Mouse (Mus musculus) forebrain, embryonic 14.5 days (tissue): ENCODE results near the gene Meis2. TPM values are rescaled to one million over a fixed set of nuclear protein-coding genes. Genes with fewer than 3 reads are reported as not detected.

Experiments used
- ATAC-seq: fragments of 200-750 bp; cut with Nextera tagmentation; 2 replicates; pipeline ENCODE4 v1.8.0; 2017; ENCODE audit warnings: mild to moderate bottlenecking, moderate library complexity
- DNase-seq: peaks from one replicate; pipeline ENCODE4 v3.0.0-alpha.2; 2015; ENCODE audit warnings: low spot score
- H3K27ac ChIP-seq: fragments of 300-500 bp; sonication (generic); 2 replicates; pipeline ENCODE4 v1.5.1; 2014; ENCODE audit warnings: low read depth, mild to moderate bottlenecking, control low read depth, low read length, moderate library complexity
- H3K27me3 ChIP-seq: fragments of 300-500 bp; sonication (generic); replicated peaks from 2 replicates; pipeline ENCODE4 v1.6.1; 2014; ENCODE audit warnings: low read length, control low read depth, mixed read lengths; ENCODE audit not compliant: control insufficient read depth, insufficient read depth
- H3K36me3 ChIP-seq: fragments of 300-500 bp; sonication (generic); 2 replicates; pipeline ENCODE4 v1.6.1; 2014; ENCODE audit warnings: low read length, control low read depth; ENCODE audit not compliant: control insufficient read depth, insufficient read depth
- H3K4me1 ChIP-seq: fragments of 300-500 bp; sonication (generic); 2 replicates; pipeline ENCODE4 v1.6.1; 2014; ENCODE audit warnings: antibody characterized with exemption, low read length, control low read depth; ENCODE audit not compliant: control insufficient read depth, insufficient read depth
- H3K4me2 ChIP-seq: fragments of 300-500 bp; sonication (generic); 2 replicates; pipeline ENCODE4 v1.6.1; 2014; ENCODE audit warnings: mild to moderate bottlenecking, control low read depth, low read length
- H3K4me3 ChIP-seq: fragments of 300-500 bp; sonication (generic); 2 replicates; pipeline ENCODE4 v1.5.1; 2014; ENCODE audit warnings: low read depth, low read length, control low read depth
- H3K9ac ChIP-seq: fragments of 300-500 bp; sonication (generic); 2 replicates; pipeline ENCODE4 v1.6.1; 2014; ENCODE audit warnings: mild to moderate bottlenecking, low read length, control low read depth, moderate library complexity
- H3K9me3 ChIP-seq: fragments of 300-500 bp; sonication (generic); replicated peaks from 2 replicates; pipeline ENCODE4 v1.6.1; 2016; ENCODE audit warnings: low read length, control low read depth, mixed read lengths; ENCODE audit not compliant: control insufficient read depth
- WGBS: fragments of 180-500 bp; shearing (Covaris S2); extraction: QIAGEN DNeasy Blood & Tissue Kit; methylation state at CpG from one replicate; pipeline ENCODE4 v1.1.7; 2014; 5-methylcytosine and 5-hydroxymethylcytosine counted together
- polyA plus RNA-seq: library from polyadenylated mRNA; unstranded; fragments of >200 nt; fragmentation: Nextera tagmentation; extraction: Ambion mirVana; gene quantifications from 2 replicates; pipeline ENCODE4 v1.2.1, GENCODE M21; 2014

Gene Meis2
- polyA plus RNA-seq, 1 experiment from 2014 or later, result 99.1 TPM

DNA sequence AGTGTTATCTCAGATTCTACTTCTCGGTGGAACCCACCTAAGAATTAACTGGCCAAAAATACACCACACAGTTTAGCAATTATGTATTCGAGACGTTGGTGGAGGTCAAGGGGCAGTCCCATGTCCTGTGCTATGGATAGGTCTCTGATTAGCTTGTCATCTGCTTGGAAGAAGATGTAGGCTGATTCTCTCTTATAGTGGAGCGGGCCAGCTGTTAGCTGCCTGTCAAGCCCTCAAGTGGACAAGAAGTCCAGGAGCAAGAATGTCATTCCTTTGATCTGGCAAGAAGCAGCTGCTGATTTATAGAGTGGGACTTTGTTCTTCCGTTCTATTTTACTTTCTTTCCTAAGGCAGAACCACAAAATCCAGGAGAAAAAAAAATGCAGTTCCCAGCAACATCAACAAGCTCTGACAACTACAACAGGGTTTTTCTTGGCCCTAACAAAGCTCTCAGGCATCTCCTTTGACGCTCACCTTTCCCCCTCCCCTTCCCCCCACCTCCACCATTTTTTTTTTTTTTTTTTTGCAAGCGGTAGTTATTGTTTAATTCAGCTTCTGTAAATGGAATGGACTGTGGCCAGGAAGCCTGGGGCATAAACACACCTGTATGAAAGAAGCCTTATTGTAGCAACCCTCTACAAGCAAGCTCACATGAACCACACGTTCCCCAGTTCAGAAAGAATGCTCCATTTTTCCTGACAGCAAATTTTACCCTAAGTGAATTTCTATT is 189.7 kb downstream of the Meis2 start:
- no peak for DNase-seq
- H3K4me1 ChIP-seq, result no peaks in the 10 kb centered on the region; the same call in 1 of the 2 replicates
- 71% methylated on average over 8 of the region's 8 CpGs for WGBS
- H3K9ac ChIP-seq, result no peak overlapping the region
- H3K27me3 ChIP-seq, result no peaks in the 10 kb centered on the region
- no peak for ATAC-seq
- no peak overlapping the region for H3K27ac ChIP-seq
- no peak overlapping the region for H3K4me3 ChIP-seq
- H3K4me2 ChIP-seq, result no peak overlapping the region
- peaks cover 18% of the 10 kb centered on the region; the same call in 1 of the 2 replicates for H3K36me3 ChIP-seq
- H3K9me3 ChIP-seq, result no peaks in the 10 kb centered on the region

DNA sequence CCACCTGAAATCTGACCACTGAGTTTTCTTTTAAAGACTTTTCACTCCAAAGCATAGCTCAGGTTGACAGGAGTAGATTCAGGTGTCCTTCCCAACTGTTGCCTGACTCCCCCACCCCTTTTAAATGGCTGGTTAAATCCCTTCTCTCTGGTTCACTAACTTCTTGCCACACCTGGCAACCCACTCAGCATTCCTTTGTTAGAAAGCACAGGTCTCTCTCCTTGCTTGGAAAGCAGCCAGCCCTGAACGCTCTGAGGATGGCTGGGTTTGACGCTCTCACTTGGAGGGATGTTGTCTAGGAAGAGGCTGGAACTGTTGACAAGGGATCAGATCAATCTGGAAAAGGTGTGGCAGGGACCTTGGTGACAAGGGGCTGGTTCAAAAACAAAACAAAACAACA is 192.8 kb downstream of the Meis2 start:
- DNase-seq, result no peak
- 0 out of 2 replicates have a peak overlapping the region, but pooled peaks have one; percentile 21 for H3K27ac ChIP-seq
- ATAC-seq, result no peak
- H3K4me2 ChIP-seq, result no peak overlapping the region
- no peak overlapping the region for H3K9ac ChIP-seq
- no peaks in the 10 kb centered on the region for H3K9me3 ChIP-seq
- H3K27me3 ChIP-seq, result no peaks in the 10 kb centered on the region
- 0 out of 2 replicates have a peak, but pooled peaks cover 11% of the 10 kb centered on the region for H3K36me3 ChIP-seq
- 12% methylated on average over 2 of the region's 2 CpGs for WGBS
- no peak overlapping the region for H3K4me3 ChIP-seq
- peaks cover 12% of the 10 kb centered on the region; the same call in 1 of the 2 replicates for H3K4me1 ChIP-seq

DNA sequence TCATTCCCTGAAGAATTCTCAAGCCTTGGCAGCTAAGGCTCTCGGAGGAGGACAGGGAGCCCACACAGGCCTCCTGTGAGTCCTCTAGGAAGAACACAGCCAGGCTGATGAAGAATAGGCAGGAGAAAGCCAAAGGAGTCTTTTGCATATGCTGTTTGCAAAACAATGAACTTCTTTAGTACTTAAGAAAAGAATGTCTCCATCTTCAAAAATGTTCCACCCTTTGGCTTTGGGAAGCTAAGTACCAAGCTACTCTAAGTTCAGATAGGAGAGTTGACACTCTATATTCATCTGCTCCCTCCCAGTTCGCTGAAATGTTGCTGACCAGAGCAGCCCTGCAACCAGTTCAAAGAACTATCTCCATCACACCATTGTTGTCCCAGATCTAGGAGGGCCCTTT is 195.7 kb downstream of the Meis2 start:
- no peak for ATAC-seq
- peaks cover 12% of the 10 kb centered on the region; the same call in 1 of the 2 replicates for H3K4me1 ChIP-seq
- peaks cover 22% of the 10 kb centered on the region for H3K36me3 ChIP-seq
- H3K27me3 ChIP-seq, result no peaks in the 10 kb centered on the region
- H3K4me2 ChIP-seq, result no peak overlapping the region
- 41% methylated on average over 2 of the region's 2 CpGs for WGBS
- no peak overlapping the region for H3K4me3 ChIP-seq
- no peaks in the 10 kb centered on the region for H3K9me3 ChIP-seq
- DNase-seq, result no peak
- H3K9ac ChIP-seq, result no peak overlapping the region
- no peak overlapping the region for H3K27ac ChIP-seq

DNA sequence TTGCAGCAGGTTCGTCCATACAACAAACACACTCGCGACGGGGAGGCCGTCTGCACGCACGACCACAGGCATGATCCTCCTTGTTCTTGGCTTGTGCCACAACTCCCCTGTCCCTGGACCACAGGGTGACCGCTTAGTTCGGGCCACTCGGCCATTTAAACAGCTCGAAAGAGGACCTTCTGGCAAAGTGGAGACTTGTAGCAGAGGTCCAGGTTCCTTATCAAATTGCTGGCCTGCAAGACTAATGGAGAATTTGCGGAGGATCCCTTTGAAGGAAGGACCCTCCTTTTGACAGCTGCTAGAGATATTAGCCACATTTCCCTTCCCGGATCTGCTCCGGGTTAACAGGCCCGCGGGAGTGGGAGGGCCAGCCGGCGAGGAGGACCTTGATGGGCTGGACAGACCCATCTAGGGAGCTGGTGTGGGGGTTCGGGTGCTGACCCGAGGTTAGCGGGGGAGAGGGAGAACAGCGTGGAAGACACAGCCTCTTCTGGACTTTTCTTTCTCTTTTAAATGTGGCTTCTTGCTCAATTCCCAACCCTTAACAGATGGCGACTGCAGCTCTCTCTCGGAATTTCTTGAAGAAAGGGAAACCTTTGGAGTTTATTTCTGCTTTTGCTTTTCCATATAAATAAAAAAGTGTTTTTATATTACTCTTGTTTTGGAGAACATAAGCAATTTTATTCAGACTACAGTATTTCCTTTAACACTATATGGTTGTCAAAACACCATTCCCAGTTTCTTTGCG is 204.9 kb downstream of the Meis2 start:
- peaks cover 23% of the 10 kb centered on the region for H3K4me1 ChIP-seq
- no peak for ATAC-seq
- peak overlapping the region; percentile 65 for H3K9ac ChIP-seq
- peak; percentile 52 for DNase-seq
- peak overlapping the region; percentile 13 for H3K4me3 ChIP-seq
- peak overlapping the region; percentile 51 for H3K4me2 ChIP-seq
- peaks cover 19% of the 10 kb centered on the region for H3K36me3 ChIP-seq
- H3K27ac ChIP-seq, result peak overlapping the region; percentile 91
- H3K9me3 ChIP-seq, result no peaks in the 10 kb centered on the region
- H3K27me3 ChIP-seq, result no peaks in the 10 kb centered on the region
- 6% methylated on average over 25 of the region's 25 CpGs for WGBS

DNA sequence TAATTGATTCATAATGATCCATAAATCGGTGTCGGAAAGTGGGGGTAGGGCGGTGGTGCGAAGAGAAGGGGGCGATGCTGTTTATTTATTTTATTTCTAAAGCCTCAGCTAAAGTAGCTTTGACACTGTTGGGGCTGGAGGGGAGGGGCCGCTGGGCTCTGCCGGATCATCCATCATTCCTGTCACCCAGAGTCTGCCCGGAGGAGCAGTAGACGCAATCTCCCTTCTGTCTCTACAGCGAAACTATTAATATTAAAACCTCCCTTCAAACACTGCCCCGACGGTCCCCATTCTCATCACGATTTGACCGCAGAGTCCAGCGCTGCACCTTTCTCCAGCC is 205.5 kb downstream of the Meis2 start:
- H3K36me3 ChIP-seq, result peaks cover 19% of the 10 kb centered on the region
- 1% methylated on average over 15 of the region's 15 CpGs for WGBS
- no peaks in the 10 kb centered on the region for H3K27me3 ChIP-seq
- H3K27ac ChIP-seq, result peak overlapping the region; percentile 91
- no peaks in the 10 kb centered on the region for H3K9me3 ChIP-seq
- H3K4me3 ChIP-seq, result peak overlapping the region; percentile 13
- peak overlapping the region; percentile 65 for H3K9ac ChIP-seq
- peak overlapping the region; percentile 51 for H3K4me2 ChIP-seq
- DNase-seq, result peak; percentile 61
- peaks cover 23% of the 10 kb centered on the region for H3K4me1 ChIP-seq
- ATAC-seq, result no peak

DNA sequence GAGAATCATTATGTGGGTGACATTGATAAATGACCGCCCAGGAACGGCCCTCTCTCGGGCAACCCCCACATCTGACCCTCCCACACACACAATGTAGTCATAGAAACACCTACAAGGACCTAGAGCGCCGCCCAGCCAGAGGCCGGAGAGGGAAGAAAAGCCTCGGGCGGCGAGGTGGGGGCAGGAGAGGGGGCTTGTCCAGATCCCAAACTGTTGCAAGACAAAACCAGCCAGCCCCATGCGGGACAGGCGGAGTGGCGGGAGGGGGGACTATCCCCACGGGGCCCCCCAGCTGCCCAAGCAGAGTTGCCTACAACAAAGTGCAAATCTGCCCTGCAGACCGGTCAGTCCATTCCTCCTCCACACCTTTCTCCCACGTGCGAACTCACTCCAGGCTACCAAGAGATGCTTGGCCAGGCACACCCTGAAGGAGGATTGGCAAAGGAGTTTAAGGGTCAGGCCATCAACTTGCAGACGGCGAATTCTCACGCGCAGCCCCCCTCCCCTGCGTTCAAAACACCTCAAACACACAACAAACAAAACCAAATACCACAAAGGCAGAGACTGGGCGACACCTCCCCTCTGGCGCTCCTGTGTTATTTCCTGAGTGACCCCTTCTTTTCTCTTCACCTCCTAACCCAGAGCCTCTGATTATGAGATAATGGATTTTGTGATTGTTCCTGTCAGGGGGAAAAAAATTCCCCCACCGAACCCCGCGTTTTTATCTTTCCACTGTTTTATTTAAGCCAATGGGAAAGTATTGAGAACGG is 206.1 kb downstream of the Meis2 start:
- Histone ChIP-seq H3K27me3 (no peaks in the 10 kb centered on the region), H3K9me3 (no peaks in the 10 kb centered on the region), H3K4me3 (peak overlapping the region; percentile 13), H3K27ac (peak overlapping the region; percentile 91), H3K36me3 (peaks cover 19% of the 10 kb centered on the region), H3K4me2 (peak overlapping the region; percentile 51), H3K9ac (peak overlapping the region; percentile 65), H3K4me1 (peaks cover 26% of the 10 kb centered on the region)
- DNase-seq (peak; percentile 73), ATAC-seq (peak; percentile 45)
- 1% methylated on average over 27 of the region's 27 CpGs for WGBS

DNA sequence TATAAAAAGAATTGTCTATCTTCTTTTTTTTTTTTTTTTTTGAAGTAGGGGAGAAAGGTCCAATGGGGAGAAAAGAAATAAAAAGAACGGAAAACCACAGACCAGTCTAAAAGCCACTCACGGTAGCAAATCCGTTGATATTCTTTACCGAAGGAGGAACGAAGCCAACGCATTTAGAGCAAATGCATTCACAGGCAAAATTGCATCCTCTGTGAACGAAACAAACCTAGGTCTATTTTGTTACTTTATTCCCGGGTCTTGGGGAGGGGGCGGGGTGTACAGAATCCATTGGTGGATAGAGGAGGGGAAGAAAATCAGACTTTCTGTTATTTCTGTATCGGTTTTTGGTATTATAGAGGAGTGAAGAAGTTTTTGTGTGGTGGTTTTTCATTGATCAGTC is 206.7 kb downstream of the Meis2 start:
- DNase-seq (peak; percentile 71), ATAC-seq (no peak)
- no peaks in the 10 kb centered on the region for H3K9me3 ChIP-seq
- H3K4me1 ChIP-seq, result peaks cover 26% of the 10 kb centered on the region
- no peaks in the 10 kb centered on the region for H3K27me3 ChIP-seq
- H3K36me3 ChIP-seq, result peaks cover 15% of the 10 kb centered on the region
- under 1% methylated on average over 10 of the region's 10 CpGs for WGBS
- peak overlapping the region; percentile 65 for H3K9ac ChIP-seq
- H3K4me2 ChIP-seq, result peak overlapping the region; percentile 51
- H3K4me3 ChIP-seq, result 0 out of 2 replicates have a peak overlapping the region, but pooled peaks have one; percentile 13
- H3K27ac ChIP-seq, result peak overlapping the region; percentile 91

DNA sequence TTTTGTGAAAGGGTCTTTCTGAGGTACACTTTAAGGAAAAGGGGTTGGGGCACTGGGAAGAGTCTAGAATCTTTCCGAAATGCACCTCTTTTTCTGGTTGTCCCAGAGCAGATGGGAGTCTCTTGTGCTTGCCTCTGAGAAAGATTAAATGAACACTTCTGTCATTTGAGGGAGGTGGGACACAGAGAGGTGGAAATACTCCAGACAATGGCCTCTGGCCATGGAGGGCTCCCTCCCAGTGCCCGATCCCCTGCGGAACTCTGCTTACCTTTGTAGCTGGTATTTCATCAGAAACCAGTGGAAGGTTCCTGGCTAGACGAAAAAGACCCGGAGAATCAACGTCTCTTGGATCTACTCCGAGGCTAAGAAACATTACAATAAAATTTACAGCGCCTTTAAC is 207.4 kb downstream of the Meis2 start:
- H3K36me3 ChIP-seq, result peaks cover 8% of the 10 kb centered on the region
- DNase-seq (no peak), ATAC-seq (no peak)
- H3K9ac ChIP-seq, result peak overlapping the region; percentile 59
- H3K4me2 ChIP-seq, result peak overlapping the region; percentile 51
- H3K4me1 ChIP-seq, result peaks cover 31% of the 10 kb centered on the region
- no peaks in the 10 kb centered on the region for H3K27me3 ChIP-seq
- no peaks in the 10 kb centered on the region for H3K9me3 ChIP-seq
- H3K27ac ChIP-seq, result peak overlapping the region; percentile 91
- H3K4me3 ChIP-seq, result peak overlapping the region; percentile 17
- WGBS, result 4% methylated on average over 8 of the region's 8 CpGs
